Mouse (Mus musculus) limb, embryonic 11.5 days (tissue): ENCODE results near the gene Setd1a. TPM values are rescaled to one million over a fixed set of nuclear protein-coding genes. Genes with fewer than 3 reads are reported as not detected.

ENCODE experiments used
- ATAC-seq: fragments of 200-750 bp; cut with Nextera tagmentation; 2 replicates; pipeline ENCODE4 v1.8.0; 2017; ENCODE audit warnings: low read depth; ENCODE audit not compliant: insufficient number of reproducible peaks, low FRiP score, low TSS enrichment
- DNase-seq: peaks from one replicate; pipeline ENCODE4 v3.0.0-alpha.2; 2015; ENCODE audit warnings: low spot score
- H3K27ac ChIP-seq: fragments of 300-500 bp; sonication (generic); replicated peaks from 2 replicates; pipeline ENCODE4 v1.5.1; 2014; ENCODE audit warnings: low read depth, mild to moderate bottlenecking, low read length
- H3K27me3 ChIP-seq: fragments of 300-500 bp; sonication (generic); 2 replicates; pipeline ENCODE4 v1.6.1; 2014; ENCODE audit warnings: mild to moderate bottlenecking, low read length, mixed read lengths; ENCODE audit not compliant: control insufficient read depth, insufficient read depth
- H3K36me3 ChIP-seq: fragments of 300-500 bp; sonication (generic); 2 replicates; pipeline ENCODE4 v1.6.1; 2014; ENCODE audit warnings: mild to moderate bottlenecking, low read length, moderate library complexity, mixed read lengths; ENCODE audit not compliant: control insufficient read depth, insufficient read depth
- H3K4me1 ChIP-seq: fragments of 300-500 bp; sonication (generic); 2 replicates; pipeline ENCODE4 v1.6.1; 2014; ENCODE audit warnings: low read length, mixed read lengths; ENCODE audit not compliant: control insufficient read depth, insufficient read depth
- H3K4me2 ChIP-seq: fragments of 300-500 bp; sonication (generic); 2 replicates; pipeline ENCODE4 v1.6.1; 2014; ENCODE audit warnings: low read depth, mild to moderate bottlenecking, moderate library complexity; ENCODE audit not compliant: severe bottlenecking
- H3K4me3 ChIP-seq: fragments of 300-500 bp; sonication (generic); 2 replicates; pipeline ENCODE4 v1.5.1; 2014; ENCODE audit warnings: low read depth, low read length
- H3K9ac ChIP-seq: fragments of 300-500 bp; sonication (generic); 2 replicates; pipeline ENCODE4 v1.6.1; 2014; ENCODE audit warnings: mild to moderate bottlenecking, low read length
- H3K9me3 ChIP-seq: fragments of 300-500 bp; sonication (generic); 2 replicates; pipeline ENCODE4 v1.6.1; 2016; ENCODE audit warnings: low read length; ENCODE audit not compliant: control insufficient read depth
- WGBS: fragments of 180-500 bp; shearing (Covaris S2); extraction: QIAGEN DNeasy Blood & Tissue Kit; methylation state at CpG from one replicate; pipeline ENCODE4 v1.1.7; 2014; 5-methylcytosine and 5-hydroxymethylcytosine counted together
- polyA plus RNA-seq: library from polyadenylated mRNA; unstranded; fragments of >200 nt; fragmentation: Nextera tagmentation; extraction: Ambion mirVana; gene quantifications from 2 replicates; pipeline ENCODE4 v1.2.1, GENCODE M21; 2014

Gene Setd1a
- polyA plus RNA-seq, 1 experiment from 2014 or later, result 31.5 TPM

- WGBS, result 92% methylated on average over 7 of the region's 7 CpGs
- no peak for DNase-seq
- Histone ChIP-seq H3K9me3 (no peaks in the 10 kb centered on the region), H3K27ac (no peak overlapping the region), H3K4me2 (no peak overlapping the region), H3K4me1 (no peaks in the 10 kb centered on the region), H3K4me3 (no peak overlapping the region), H3K9ac (no peak overlapping the region), H3K27me3 (no peaks in the 10 kb centered on the region), H3K36me3 (peaks cover 61% of the 10 kb centered on the region)
- ATAC-seq, result no peak
Measured at GRCm38 (mm10) chr7:127753741-127754140, 22.7 kb upstream of the Setd1a start.

GRCm38 (mm10) chr7:127759716-127760115 lies 16.8 kb upstream of the Setd1a start:
- Histone ChIP-seq H3K4me1 (no peaks in the 10 kb centered on the region; the same call in 1 of the 2 replicates), H3K9me3 (no peaks in the 10 kb centered on the region), H3K9ac (no peak overlapping the region), H3K27me3 (no peaks in the 10 kb centered on the region), H3K4me3 (no peak overlapping the region), H3K36me3 (peaks cover 25% of the 10 kb centered on the region), H3K27ac (no peak overlapping the region), H3K4me2 (no peak overlapping the region)
- DNase-seq, result no peak
- no peak for ATAC-seq
- WGBS, result 19% methylated on average over 6 of the region's 6 CpGs

GRCm38 (mm10) chr7:127760478-127760877 lies 16.0 kb upstream of the Setd1a start:
- H3K9ac ChIP-seq, result no peak overlapping the region
- H3K4me1 ChIP-seq, result no peaks in the 10 kb centered on the region; the same call in 1 of the 2 replicates
- H3K27me3 ChIP-seq, result no peaks in the 10 kb centered on the region
- no peaks in the 10 kb centered on the region for H3K9me3 ChIP-seq
- H3K4me3 ChIP-seq, result no peak overlapping the region
- no peak for DNase-seq
- peaks cover 19% of the 10 kb centered on the region for H3K36me3 ChIP-seq
- no peak overlapping the region for H3K4me2 ChIP-seq
- WGBS, result 87% methylated on average over 3 of the region's 3 CpGs
- no peak overlapping the region for H3K27ac ChIP-seq
- ATAC-seq, result no peak

GRCm38 (mm10) chr7:127761026-127761425 lies 15.4 kb upstream of the Setd1a start:
- Histone ChIP-seq H3K4me3 (no peak overlapping the region), H3K9me3 (no peaks in the 10 kb centered on the region), H3K27ac (no peak overlapping the region), H3K4me2 (no peak overlapping the region), H3K4me1 (no peaks in the 10 kb centered on the region; the same call in 1 of the 2 replicates), H3K27me3 (no peaks in the 10 kb centered on the region), H3K36me3 (peaks cover 19% of the 10 kb centered on the region), H3K9ac (no peak overlapping the region)
- no peak for ATAC-seq
- DNase-seq, result peak; percentile 78
- WGBS, result 52% methylated on average over 7 of the region's 7 CpGs

DNA sequence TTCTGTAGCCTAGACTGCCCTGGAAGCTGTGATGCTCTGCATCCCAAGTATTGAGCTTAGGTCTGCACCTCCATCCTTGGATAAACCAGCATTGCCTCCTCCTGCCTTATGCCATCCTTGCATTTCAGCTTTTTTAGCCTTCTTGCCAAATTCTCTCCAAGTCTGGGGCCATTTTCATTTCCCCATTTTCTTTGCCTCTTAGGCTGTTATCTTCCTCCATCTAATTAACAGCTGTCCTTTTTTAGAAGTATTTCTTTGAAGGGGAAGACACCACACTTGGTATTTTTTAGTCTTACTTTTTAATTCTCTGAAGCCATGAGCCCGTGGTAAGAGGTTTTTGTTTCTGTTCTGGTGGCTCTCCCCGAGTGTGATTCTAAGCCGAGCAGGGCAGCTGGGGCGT lies 12.8 kb upstream of the Setd1a start:
- no peaks in the 10 kb centered on the region for H3K27me3 ChIP-seq
- H3K9me3 ChIP-seq, result no peaks in the 10 kb centered on the region
- H3K9ac ChIP-seq, result no peak overlapping the region
- no peak overlapping the region for H3K4me3 ChIP-seq
- H3K27ac ChIP-seq, result no peak overlapping the region
- DNase-seq, result no peak
- H3K36me3 ChIP-seq, result peaks cover 17% of the 10 kb centered on the region
- 93% methylated on average over 4 of the region's 4 CpGs for WGBS
- no peak overlapping the region for H3K4me2 ChIP-seq
- H3K4me1 ChIP-seq, result peaks cover 3% of the 10 kb centered on the region; the same call in 1 of the 2 replicates
- ATAC-seq, result no peak

DNA sequence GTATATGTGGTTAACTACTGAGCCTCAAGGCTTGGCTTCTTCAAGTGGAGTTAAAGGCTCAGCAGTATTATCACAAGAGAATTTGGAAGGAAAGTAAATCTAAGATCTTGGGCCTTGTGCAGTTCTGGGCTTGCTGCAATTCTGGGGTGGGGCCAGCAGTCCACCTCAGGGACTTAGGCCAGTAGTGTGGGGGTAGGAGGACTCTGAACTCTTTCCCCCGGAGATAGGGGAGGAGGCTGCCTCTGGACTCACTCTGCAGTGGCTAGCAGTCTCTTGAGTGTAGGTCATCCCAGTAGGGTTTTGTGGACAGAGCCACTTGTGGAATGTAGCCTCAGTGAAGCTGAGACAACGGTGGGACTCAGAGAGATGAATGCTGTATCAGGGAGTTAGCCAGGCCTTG lies 10.7 kb upstream of the Setd1a start:
- DNase-seq (no peak), ATAC-seq (no peak)
- WGBS, result 91% methylated on average over 2 of the region's 2 CpGs
- no peaks in the 10 kb centered on the region for H3K27me3 ChIP-seq
- no peak overlapping the region for H3K9ac ChIP-seq
- H3K27ac ChIP-seq, result no peak overlapping the region
- H3K4me1 ChIP-seq, result peaks cover 10% of the 10 kb centered on the region
- peaks cover 17% of the 10 kb centered on the region for H3K36me3 ChIP-seq
- H3K4me2 ChIP-seq, result no peak overlapping the region
- no peak overlapping the region for H3K4me3 ChIP-seq
- H3K9me3 ChIP-seq, result no peaks in the 10 kb centered on the region

- H3K36me3 ChIP-seq, result peaks cover 15% of the 10 kb centered on the region
- ATAC-seq (no peak), DNase-seq (no peak)
- H3K4me1 ChIP-seq, result peaks cover 12% of the 10 kb centered on the region
- no peak overlapping the region for H3K9ac ChIP-seq
- no peaks in the 10 kb centered on the region for H3K9me3 ChIP-seq
- 84% methylated on average over 17 of the region's 17 CpGs for WGBS
- H3K27me3 ChIP-seq, result no peaks in the 10 kb centered on the region
- 0 out of 2 replicates have a peak overlapping the region, but pooled peaks have one; percentile 14 for H3K27ac ChIP-seq
- H3K4me3 ChIP-seq, result no peak overlapping the region
- H3K4me2 ChIP-seq, result no peak overlapping the region
Measured at GRCm38 (mm10) chr7:127766851-127767609, 9.4 kb upstream of the Setd1a start.

- Histone ChIP-seq H3K36me3 (peaks cover 15% of the 10 kb centered on the region), H3K4me3 (no peak overlapping the region), H3K27ac (peak overlapping the region; percentile 56), H3K4me2 (no peak overlapping the region), H3K9me3 (no peaks in the 10 kb centered on the region), H3K9ac (no peak overlapping the region), H3K4me1 (peaks cover 12% of the 10 kb centered on the region), H3K27me3 (no peaks in the 10 kb centered on the region)
- DNase-seq (no peak), ATAC-seq (no peak)
- 90% methylated on average over 19 of the region's 19 CpGs for WGBS
Measured at GRCm38 (mm10) chr7:127767671-127768345, 8.7 kb upstream of the Setd1a start.
